Mouse (Mus musculus) common myeloid progenitor, adult 5-6 weeks (primary cell): ENCODE results near the gene Mad1l1. TPM values are rescaled to one million over a fixed set of nuclear protein-coding genes. Genes with fewer than 3 reads are reported as not detected.

Experiments used
- ATAC-seq: replicated peaks from 2 replicates; pipeline ENCODE4 v1.8.0; 2016; ENCODE audit warnings: low read depth, mild to moderate bottlenecking, moderate TSS enrichment, inconsistent platforms; ENCODE audit not compliant: poor library complexity, severe bottlenecking
- total RNA-seq: library from RNA; stranded (forward); fragments of 200-1000, 187-1606 nt; gene quantifications from 2 replicates; pipeline ENCODE4 v1.2.3, GENCODE M21; 2017

Gene Mad1l1
- total RNA-seq, 1 experiment from 2014 or later: 54.5 TPM

- ATAC-seq: no peak
Measured at GRCm38 (mm10) chr5:140154166-140154565, 167.2 kb downstream of the Mad1l1 start.

DNA sequence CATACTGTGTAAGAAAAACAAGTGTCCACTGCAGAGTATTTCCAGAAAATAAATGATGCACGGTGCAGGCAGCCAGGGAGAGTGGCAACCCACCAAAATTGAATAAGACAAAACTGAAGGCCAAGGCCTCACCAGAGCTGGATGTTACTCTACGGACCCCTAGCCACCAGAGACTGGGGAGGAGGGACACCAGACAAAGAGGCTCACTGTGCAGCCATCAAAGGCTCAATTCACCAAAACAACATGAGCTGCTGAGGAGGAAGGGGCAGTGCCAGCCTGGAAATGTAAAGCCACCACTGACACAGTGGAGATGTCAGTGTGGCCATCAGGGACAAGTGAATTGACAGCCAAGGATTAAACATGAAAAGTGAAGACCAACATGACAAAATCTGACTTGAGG, 169.5 kb downstream of the Mad1l1 start:
- no peak for ATAC-seq

DNA sequence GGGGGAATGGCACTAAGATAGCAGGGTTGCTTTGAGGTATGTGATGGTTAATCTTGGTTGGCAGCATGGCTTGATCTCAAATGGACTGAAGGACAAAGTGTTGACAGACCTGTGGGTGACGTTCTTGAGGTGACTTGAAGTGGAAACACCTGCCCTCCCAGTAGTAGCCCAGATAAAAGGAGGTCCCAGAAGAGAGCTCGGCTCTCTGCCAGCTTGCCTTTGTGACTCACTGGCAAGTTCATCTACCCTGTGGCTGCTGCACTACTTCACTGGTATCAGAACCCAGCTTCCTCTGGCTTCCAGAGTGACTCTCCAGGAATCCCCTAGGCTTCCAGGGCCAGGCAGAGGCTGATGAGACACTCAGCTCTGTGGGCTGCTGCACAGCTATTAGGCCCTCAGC, 170.2 kb downstream of the Mad1l1 start:
- no peak for ATAC-seq

- no peak for ATAC-seq
Measured at GRCm38 (mm10) chr5:140150694-140151093, 170.7 kb downstream of the Mad1l1 start.

DNA sequence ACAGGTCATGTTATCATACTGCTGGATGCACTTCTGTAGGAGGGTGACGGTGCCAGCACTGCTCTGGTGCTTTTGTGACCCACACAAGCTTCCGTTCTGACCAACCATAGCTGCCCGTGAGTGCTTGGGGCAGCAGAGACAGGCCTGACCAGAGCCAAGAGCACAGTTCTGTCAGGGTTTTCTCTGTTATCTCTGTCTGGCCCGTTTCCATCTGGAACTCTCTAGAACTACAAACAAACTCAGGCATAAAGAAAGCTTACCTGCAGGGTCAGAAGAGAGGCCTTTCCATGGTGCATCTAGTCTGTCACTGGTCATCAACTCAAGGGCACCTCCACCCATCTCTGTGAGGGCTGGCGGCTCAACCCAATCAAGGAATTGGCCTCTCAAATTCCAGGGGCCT, 171.2 kb downstream of the Mad1l1 start:
- ATAC-seq: no peak

- peak; percentile 92 for ATAC-seq
Measured at GRCm38 (mm10) chr5:140149298-140149697, 172.1 kb downstream of the Mad1l1 start.

DNA sequence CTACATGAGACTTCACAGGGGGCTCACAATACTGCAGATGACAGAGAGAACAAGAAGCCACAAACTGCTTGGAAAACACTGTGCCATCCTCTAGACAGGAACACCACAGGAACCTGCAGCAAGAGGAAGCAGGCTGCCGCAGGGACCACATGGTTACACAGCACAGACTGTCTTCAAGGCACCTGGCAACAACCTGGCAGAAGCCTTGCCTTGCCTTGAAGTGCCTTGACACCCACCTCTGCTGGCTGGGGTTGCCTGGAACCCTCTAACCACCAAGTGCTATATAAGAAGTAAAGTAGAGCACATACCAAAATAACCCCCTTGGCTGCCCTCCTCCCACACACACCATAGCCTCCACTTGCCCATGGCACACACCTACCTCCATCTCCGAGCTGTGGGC, 177.8 kb downstream of the Mad1l1 start:
- 0 out of 2 replicates have a peak, but pooled peaks have one; percentile 37 for ATAC-seq

DNA sequence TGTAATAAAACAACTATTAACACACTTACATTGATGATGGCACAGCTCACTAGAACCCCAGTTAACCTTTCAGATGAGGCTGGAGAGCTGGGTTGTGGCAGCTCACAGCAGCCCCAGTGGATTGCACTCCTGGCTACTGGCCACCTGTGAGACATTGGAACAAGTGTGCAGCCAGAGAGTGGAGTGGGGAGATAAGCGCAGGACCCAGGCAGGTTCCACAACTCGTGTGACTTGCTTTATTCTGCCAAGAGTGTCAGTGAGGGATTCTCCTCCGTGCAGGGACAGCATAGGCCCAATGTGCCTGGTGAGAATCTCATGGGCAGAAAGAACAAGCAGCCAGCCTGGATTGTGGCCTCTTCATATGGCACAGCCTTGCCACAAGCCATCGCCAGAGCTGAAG, 180.0 kb downstream of the Mad1l1 start:
- no peak for ATAC-seq

- peak; percentile 82 for ATAC-seq
Measured at GRCm38 (mm10) chr5:140140214-140140613, 181.1 kb downstream of the Mad1l1 start.

GRCm38 (mm10) chr5:140135734-140136625, 185.4 kb downstream of the Mad1l1 start:
- ATAC-seq: no peak

- no peak for ATAC-seq
Measured at GRCm38 (mm10) chr5:140134021-140134420, 187.3 kb downstream of the Mad1l1 start.

DNA sequence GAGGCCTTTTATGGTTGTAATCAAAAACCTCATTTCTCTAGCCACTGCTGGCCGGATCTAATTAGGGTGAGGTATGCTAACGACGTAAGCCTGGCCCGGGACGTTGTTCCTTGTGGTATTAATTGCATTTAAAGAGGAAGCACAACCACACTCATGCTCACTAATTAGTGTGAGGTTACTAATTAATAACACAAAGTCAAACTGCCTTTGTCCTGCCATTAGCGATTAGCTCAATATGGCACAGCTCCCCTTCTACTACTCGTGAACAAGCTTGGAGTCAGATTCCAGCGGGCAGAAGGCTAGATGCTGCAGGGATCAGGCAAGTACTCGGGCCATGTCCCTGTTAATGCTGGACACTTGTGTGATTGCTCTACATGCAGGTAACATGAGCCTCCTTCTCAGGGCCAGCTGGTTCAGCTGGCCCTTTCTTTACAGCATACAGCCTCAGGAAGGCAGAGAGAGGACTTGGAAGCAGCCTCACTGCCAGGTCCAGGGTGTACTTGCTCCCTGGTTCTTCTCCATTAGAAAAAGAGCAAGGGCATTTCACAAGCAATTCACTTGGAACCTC, 192.9 kb downstream of the Mad1l1 start:
- no peak for ATAC-seq

DNA sequence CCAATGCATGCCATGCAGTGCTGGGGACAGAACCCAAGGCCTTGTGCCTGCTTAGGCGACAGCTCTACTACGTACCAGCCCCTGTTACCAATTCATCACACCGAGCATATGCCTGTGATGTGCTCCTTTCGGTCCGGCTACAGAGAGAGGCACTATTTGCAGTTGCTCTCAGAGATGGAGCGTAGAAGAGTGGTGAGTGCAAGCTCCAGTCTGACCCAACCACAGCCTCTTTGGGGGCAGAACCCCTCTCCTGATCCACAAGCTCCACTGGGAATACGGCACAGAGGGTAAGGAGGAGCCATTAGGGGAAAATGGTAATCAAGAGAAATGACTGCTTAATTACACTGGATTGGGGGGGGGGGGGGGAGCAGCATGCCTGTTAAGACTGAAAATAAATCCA, 193.4 kb downstream of the Mad1l1 start:
- ATAC-seq: no peak

GRCm38 (mm10) chr5:140124626-140125025, 196.7 kb downstream of the Mad1l1 start:
- no peak for ATAC-seq

DNA sequence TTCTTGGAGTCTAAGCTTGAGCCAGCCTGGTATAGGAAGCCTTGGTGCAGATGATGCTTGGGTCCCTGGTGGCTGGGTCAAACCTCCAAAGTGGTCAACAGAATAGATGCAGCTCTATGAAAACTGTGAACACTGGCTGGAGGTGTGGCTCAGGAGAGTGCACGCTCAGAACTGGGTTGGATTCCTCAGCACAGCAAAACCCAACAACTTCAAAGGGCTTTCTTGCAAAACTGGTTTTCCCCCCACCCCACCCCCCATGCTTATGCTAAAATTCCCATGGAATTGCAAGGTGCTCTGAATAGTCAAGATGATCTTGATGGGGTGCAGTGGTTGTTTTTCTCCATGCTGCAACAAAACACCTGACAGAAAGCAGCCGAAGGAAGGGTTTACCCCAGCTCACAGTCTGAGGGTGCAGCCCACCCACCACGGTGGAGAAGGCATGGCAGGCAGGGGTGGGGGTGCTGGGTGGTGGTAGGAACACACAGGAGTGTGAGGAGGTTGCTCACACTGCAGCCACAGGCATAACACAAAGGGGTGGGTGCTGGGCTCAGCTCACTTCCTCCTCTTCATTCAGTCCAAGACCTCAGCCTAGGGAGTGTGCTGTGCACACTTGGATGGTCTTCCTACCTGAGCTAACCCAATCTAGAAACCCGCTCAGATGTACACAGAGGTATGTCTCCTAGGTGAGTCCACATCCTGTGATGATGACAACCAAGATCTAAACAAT, 197.5 kb downstream of the Mad1l1 start:
- no peak for ATAC-seq

- no peak for ATAC-seq
Measured at GRCm38 (mm10) chr5:140123194-140123593, 198.2 kb downstream of the Mad1l1 start.

GRCm38 (mm10) chr5:140121966-140122365, 199.4 kb downstream of the Mad1l1 start:
- no peak for ATAC-seq

DNA sequence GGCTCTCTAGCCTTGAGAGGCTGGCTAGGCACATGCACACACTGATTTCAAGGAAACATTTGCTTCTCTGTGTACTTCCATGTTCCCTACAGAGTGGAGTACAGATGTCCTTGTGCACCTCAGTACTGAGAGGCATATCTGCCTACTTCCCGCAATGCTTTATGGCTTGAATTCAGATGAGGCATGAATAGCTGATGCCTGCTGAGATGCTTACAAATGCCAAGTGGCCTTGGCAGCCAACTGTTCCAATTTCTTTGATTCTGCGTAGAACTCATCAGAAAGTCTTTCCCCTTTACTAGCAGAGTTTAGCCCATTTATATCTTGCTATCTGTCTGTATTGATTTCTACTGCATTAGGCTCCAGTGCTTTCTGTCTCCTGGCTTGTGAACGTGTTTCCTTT, 202.4 kb downstream of the Mad1l1 start:
- ATAC-seq: no peak

- no peak for ATAC-seq
Measured at GRCm38 (mm10) chr5:140117968-140118367, 203.4 kb downstream of the Mad1l1 start.

DNA sequence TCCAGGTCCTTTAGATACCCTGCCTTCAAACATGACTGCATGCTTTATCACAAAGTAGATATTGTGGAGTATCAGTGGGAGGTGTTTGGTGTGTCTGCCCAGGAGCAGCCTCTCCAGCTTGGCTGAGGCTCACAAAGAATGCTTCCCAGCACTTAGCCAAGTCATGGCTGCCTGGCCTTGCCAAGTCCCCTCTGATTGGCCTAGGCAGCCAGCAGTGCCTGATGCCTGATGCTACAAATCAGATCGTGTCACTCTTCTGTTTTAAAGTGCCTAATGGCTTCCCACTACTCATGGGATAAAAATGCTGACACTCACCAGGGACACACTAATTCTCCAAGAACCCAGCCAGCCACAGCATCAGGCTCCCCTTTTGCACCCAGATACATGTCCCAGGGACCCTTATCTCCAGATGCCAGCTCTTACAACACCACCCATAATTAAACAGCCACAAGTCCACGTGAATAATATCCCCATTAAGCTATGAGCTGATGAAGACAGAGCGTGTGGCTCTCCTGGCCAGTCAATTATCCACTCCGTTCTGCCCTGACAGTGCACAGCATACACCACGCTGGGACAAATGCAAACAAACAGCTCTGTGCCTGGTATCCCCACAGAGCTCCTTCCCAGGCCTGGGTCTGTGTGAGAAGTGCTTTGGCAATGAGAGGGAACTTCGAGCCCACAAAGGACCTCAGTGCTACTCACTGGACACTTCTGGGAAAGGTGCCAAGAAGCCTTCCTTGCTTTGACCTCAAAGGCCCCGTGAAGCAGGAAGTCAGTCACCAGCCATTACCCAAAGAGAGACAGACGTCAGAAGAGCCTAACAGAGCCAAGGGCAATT, 205.7 kb downstream of the Mad1l1 start:
- ATAC-seq: peak; percentile 80
